Mouse (Mus musculus) thymus, adult 2 months (tissue): ENCODE measurements around the gene Gm3594.
"Not testable (repeated sequence)": the region's sequence is repeated elsewhere in the genome, so short reads cannot be mapped to it uniquely, and the experiment has no call there.

ENCODE experiments used
- CTCF ChIP-seq: fragments of 200-500 bp; IDR thresholded peaks from 2 replicates; pipeline ENCODE4 v1.5.1; 2012; ENCODE audit warnings: mild to moderate bottlenecking, control low read depth, low read length, moderate library complexity, borderline replicate concordance; ENCODE audit not compliant: control insufficient read depth, poor library complexity, insufficient read depth; ENCODE audit errors: extremely low read depth
- POLR2A ChIP-seq: fragments of 200-500 bp; IDR thresholded peaks from 2 replicates; pipeline ENCODE4 v1.6.1; 2012; ENCODE audit warnings: mild to moderate bottlenecking, low read length, control low read depth, moderate library complexity; ENCODE audit not compliant: control insufficient read depth, poor library complexity, insufficient read depth; ENCODE audit errors: extremely low read depth

DNA sequence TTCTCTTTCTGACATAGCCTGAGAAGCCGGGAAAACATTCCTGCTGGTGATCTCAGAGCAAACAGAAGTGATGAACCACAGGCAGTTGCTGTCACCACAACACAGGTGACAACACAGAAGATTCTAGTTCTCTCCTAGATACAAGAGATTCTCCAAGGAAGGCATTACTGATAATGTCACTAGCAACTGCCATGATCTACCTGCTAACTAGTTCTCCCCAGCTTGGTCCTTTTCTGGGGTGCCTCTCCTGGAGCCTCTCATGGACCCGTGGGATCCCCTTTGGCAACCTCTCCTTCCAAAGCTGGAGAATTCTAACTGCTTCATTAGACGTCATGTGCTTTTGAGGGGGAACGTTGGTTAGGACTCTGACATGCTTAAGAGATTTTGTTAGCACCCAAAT lies at the start of gene Gm3594:
- not testable (repeated sequence) for TF ChIP-seq CTCF, POLR2A
